Mouse (Mus musculus) bone marrow macrophage, adult 2 months (primary cell): ENCODE data around the gene Ifnl2. TPM values are rescaled to one million over a fixed set of nuclear protein-coding genes. Genes with fewer than 3 reads are reported as not detected.
"Not testable (repeated sequence)": the region's sequence is repeated elsewhere in the genome, so short reads cannot be mapped to it uniquely, and the experiment has no call there.

Experiments used
- H3K27ac ChIP-seq: 2 replicates; pipeline ENCODE4 v1.5.1; 2012; ENCODE audit warnings: low read depth, low read length; ENCODE audit not compliant: insufficient read depth
- H3K4me1 ChIP-seq: 2 replicates; pipeline ENCODE4 v1.6.1; 2012; ENCODE audit warnings: low read length; ENCODE audit not compliant: control insufficient read depth, insufficient read depth
- H3K4me3 ChIP-seq: 2 replicates; pipeline ENCODE4 v1.5.1; 2012; ENCODE audit warnings: mild to moderate bottlenecking, low read length, moderate library complexity; ENCODE audit not compliant: insufficient read depth
- CTCF ChIP-seq: IDR thresholded peaks from 2 replicates; pipeline ENCODE4 v1.5.1; 2012; ENCODE audit warnings: low read depth, mild to moderate bottlenecking, low read length, moderate library complexity
- POLR2A ChIP-seq: IDR thresholded peaks from 2 replicates; pipeline ENCODE4 v1.6.1; 2012; ENCODE audit warnings: mild to moderate bottlenecking, low read depth, low read length, borderline replicate concordance
- polyA plus RNA-seq: library from polyadenylated mRNA; stranded (reverse); fragments of >200 nt; gene quantifications from 2 replicates; pipeline ENCODE4 v1.2.4, GENCODE M21; 2012; ENCODE audit not compliant: missing spikeins, insufficient read depth, insufficient read length

Ifnl2 gene
- not detected in 2 replicates for polyA plus RNA-seq

DNA sequence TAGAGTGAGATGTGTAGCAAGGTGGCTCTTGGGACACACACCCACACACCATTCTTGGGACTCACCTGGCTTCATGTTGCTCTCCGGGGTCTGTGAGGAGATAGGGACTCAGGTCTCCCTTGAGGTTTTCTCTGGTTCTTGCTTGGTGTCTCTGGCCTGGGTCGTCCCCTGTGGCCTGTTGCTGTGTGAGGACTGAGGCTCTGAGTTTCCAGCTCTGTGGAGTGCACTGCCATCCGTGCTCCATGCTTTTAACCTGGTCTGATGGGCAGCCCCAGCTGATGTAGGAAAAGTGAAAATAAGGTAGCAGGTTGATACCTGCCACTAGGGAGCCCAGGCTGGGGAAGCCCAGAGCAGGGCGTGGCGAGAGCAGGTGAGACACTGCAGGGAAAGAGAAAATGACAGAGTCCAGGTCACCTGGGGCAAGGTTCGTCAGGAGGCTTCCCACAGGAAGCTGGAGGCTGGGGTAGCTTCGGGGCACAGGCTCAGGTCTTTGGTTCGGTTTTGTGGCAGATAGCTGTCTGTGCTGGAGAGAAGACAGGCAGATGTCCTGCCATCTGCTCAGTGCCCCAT lies at the start of gene Ifnl2:
Gene Ifnl2, minus strand, starts transcription at position 51 of the 570 bp plus-strand sequence.
- H3K4me3 ChIP-seq, H3K4me1 ChIP-seq, H3K27ac ChIP-seq: not testable (repeated sequence)

DNA sequence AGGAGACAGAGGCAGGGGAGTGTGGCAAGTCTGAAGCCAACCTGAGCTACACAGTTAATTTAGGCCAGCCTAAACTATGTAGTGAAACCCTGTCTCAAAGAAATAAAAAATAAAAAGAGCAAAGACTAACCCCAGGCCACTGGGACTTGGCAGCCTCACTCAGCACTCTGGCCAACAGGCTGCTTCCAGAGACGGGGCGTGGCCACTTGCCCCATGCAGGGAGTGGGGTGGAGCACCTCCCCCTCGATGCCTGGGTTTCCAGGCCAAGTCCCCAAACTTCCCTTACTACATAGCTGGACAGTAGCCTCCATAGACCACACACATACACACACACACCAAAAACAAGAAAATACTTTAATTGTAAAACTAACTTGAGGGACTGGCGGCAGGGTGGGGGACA lies 48.2 kb upstream of the Ifnl2 start:
- no peak for TF ChIP-seq POLR2A
- no peak for TF ChIP-seq CTCF
- Histone ChIP-seq H3K4me1 (no peaks in the 10 kb centered on the region), H3K4me3 (no peak overlapping the region), H3K27ac (no peak overlapping the region)

DNA sequence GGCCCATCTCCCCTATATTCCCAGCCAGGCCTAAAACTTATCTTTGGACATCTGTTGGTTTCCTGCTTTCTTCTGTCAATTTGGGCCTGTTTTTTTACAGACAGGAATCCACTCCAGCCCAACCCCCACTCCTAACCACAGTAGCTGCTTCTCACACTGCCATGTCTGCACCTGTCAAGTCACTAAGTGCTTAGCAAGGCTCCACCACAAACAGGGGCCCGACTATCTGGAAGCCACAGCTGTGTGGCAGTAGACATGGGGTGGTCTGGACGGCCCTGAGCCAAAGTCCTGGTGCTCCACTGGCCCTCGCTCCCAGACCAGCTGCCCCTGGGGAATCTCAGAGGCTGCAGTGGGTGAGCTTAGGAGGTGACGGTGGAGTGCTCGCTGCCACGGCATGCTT lies 47.5 kb upstream of the Ifnl2 start:
- no peak for TF ChIP-seq POLR2A
- no peak for TF ChIP-seq CTCF
- Histone ChIP-seq H3K27ac (no peak overlapping the region), H3K4me3 (no peak overlapping the region), H3K4me1 (no peaks in the 10 kb centered on the region)

DNA sequence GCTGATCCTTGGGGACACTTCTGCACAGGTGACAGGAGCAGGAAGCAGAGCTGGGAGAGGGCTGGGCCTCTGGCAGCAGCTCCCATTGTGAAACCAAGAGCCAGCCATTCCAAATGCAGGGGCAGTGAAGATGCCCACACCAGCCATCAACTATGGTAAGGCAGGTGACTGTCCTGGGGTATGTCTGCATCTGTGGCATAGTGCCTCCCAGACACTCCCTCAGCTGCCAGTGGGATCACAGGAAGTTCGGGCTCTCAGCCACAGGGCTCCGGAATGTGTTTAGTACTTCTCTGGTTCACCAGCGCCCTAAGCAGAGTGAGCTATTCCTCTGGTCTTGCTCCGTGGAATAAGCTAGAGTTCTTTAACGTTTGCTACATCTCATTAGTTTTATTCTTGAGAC lies 46.8 kb upstream of the Ifnl2 start:
- H3K27ac ChIP-seq, result no peak overlapping the region
- no peak overlapping the region for H3K4me3 ChIP-seq
- no peaks in the 10 kb centered on the region for H3K4me1 ChIP-seq
- no peak for TF ChIP-seq CTCF
- no peak for TF ChIP-seq POLR2A

DNA sequence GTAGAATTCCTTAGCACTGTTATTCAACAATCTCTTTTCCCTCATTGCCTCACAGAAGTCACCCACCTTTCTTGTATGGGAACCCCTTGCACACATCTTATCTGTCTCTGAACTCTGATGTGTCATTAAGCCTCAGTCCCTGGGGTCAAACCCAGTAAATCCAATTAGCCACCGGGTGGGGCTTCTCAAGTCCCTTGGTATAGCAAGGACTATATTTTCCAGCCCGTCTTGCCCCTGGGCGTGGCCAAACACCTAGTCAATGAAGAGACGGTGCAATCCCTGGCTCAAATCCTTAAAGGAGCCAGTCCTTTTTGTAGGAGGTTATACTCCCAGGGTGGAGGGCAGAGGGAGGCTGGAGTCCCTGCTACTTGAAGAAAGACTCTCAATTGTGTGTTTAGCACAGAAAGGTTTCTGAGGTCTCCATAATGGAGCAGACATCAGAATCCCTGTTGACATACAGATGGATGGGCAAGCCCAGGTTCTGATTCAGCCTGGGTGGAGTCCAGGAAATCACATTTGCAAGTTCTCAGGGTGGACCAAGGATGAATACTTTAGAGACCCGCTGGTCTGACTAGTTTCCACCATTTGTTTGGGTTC lies 45.8 kb upstream of the Ifnl2 start:
- TF ChIP-seq CTCF, result no peak
- no peak for TF ChIP-seq POLR2A
- no peak overlapping the region for H3K27ac ChIP-seq

DNA sequence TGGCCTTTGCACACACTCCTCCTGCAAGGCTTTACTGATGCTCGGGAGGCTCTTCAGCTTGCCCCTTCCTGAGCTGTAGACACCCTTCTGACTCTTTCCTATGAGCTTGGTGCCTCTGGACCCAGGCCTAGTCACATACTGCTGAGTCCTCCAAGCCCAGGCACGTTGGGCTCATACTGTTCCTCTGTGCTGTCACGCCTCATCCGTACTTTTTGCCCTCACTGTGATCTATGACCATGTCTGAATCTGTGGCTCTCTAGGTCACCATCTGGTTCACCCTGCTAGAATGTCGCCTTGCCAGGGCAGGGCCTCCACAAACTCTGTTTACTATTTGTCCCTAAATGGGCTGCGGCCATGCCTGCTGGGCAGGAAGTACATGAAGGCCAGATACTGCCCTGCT lies 42.8 kb upstream of the Ifnl2 start:
- TF ChIP-seq CTCF, result no peak
- no peak overlapping the region for H3K27ac ChIP-seq
- no peak overlapping the region for H3K4me3 ChIP-seq
- peaks cover under 1% of the 10 kb centered on the region; the same call in 1 of the 2 replicates for H3K4me1 ChIP-seq

More for the DNA sequence above, 45.8 kb upstream of the Ifnl2 start:
- no peaks in the 10 kb centered on the region for H3K4me1 ChIP-seq
- no peak overlapping the region for H3K4me3 ChIP-seq

DNA sequence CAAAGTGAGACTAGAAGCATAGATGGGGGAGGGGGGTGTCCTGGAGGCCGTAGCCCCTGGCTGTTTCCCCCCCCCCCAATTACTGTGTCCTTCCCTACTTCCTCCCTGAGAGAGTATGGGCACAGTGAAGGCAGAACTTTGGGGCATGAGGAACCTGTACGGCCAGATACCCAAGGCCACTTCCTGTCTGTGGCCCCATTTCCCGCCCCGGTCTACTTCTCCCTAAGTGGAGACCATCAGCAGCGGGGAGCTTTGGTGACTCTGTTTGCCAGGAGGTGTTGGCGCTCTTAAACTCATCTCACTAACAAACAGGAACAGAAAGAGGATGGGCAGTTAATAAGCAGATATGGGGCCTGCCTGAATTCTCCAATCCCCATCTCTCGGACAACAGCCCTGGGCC lies 37.4 kb upstream of the Ifnl2 start:
- no peak overlapping the region for H3K27ac ChIP-seq
- H3K4me1 ChIP-seq, result peaks cover 8% of the 10 kb centered on the region
- H3K4me3 ChIP-seq, result no peak overlapping the region
- no peak for TF ChIP-seq CTCF

DNA sequence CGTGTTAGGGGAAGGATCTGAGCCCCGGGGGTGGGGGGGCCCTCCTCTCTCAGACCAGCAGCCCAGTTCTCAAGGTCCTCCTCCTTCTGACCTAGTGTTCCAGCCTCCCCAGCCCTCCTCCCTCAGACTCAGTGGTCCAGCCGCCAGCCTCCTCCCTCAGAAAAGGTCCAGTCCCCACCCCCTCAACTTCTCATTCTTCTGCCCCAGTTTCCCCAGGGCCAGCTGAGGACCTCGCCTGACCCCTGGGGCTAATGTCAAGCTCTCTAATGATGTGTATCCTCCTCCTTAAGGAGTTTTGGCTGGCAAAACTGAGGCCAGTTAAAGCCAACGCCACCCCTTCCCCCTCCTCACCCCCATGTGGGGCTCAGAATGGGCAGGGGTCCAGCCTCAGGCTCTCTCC lies 36.9 kb upstream of the Ifnl2 start, which contains the start of gene Nccrp1:
Gene Nccrp1, minus strand, starts transcription at position 101 of the 400 bp plus-strand sequence.
- Histone ChIP-seq H3K4me1 (peaks cover 8% of the 10 kb centered on the region), H3K4me3 (peak within 1 kb of the TSS; percentile 19; the same call in 1 of the 2 replicates), H3K27ac (no peak within 1 kb of the TSS)
- TF ChIP-seq POLR2A (no peak), CTCF (no peak)

DNA sequence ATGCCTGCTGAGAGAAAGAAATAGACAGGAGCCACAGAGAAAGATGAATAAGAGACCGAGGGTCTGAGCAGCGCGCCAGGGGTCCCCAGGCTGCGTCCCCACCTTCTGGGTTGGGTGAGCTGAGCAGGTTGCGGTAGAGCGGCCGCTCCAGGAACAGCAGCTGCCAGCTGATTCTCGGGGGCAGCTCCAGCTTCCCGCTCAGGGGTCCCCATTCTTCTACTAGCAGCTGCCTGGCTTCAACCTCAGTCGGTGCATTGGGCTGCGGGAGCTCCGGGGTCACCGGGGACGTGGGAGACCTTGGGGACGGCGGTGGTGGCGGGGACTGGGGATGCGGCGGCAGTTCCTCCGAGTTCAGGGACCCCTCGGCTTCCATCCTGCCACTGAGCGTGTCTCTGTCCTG lies 36.4 kb upstream of the Ifnl2 start:
- H3K4me1 ChIP-seq, result peaks cover 8% of the 10 kb centered on the region
- peak overlapping the region; percentile 19; the same call in 1 of the 2 replicates for H3K4me3 ChIP-seq
- no peak overlapping the region for H3K27ac ChIP-seq
- no peak for TF ChIP-seq CTCF

DNA sequence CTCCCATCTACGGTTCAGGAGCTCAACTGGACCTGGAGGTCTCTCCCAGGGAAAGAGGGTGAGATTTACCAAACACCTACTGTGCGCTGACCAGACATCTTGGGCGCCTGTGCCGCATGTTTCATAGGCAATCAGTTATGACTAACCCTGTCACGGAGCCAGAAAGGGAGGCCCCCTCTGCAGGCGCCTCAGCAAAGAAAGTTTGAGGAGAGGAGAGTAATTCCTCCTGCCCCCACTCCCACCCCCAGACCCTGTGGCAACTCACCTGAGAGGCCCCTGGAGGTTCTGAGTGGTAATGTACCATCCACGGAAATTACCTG lies 35.6 kb upstream of the Ifnl2 start:
- H3K4me3 ChIP-seq, result no peak overlapping the region
- peaks cover 8% of the 10 kb centered on the region for H3K4me1 ChIP-seq
- TF ChIP-seq POLR2A, result no peak
- no peak for TF ChIP-seq CTCF
- H3K27ac ChIP-seq, result no peak overlapping the region
